Mouse (Mus musculus) forebrain, postnatal 0 days (tissue): ENCODE results near the gene Slc35f3. TPM values are rescaled to one million over a fixed set of nuclear protein-coding genes. Genes with fewer than 3 reads are reported as not detected.

ENCODE experiments used
- ATAC-seq: fragments of 200-750 bp; cut with Nextera tagmentation; 2 replicates; pipeline ENCODE4 v1.8.0; 2017; ENCODE audit warnings: mild to moderate bottlenecking, moderate library complexity
- DNase-seq: peaks from one replicate; pipeline ENCODE4 v3.0.0-alpha.2; 2015
- H3K27ac ChIP-seq: fragments of 300-500 bp; sonication (generic); 2 replicates; pipeline ENCODE4 v1.5.1; 2014; ENCODE audit warnings: low read depth, mild to moderate bottlenecking, antibody characterized with exemption, low read length, moderate library complexity, mixed read lengths
- H3K27me3 ChIP-seq: fragments of 300-500 bp; sonication (generic); 2 replicates; pipeline ENCODE4 v1.6.1; 2014; ENCODE audit warnings: mild to moderate bottlenecking, low read length, mixed read lengths; ENCODE audit not compliant: insufficient read depth
- H3K36me3 ChIP-seq: fragments of 300-500 bp; sonication (generic); 2 replicates; pipeline ENCODE4 v1.6.1; 2014; ENCODE audit warnings: mild to moderate bottlenecking, moderate library complexity; ENCODE audit not compliant: insufficient read depth
- H3K4me1 ChIP-seq: fragments of 300-500 bp; sonication (generic); 2 replicates; pipeline ENCODE4 v1.6.1; 2014; ENCODE audit warnings: antibody characterized with exemption; ENCODE audit not compliant: insufficient read depth
- H3K4me2 ChIP-seq: fragments of 300-500 bp; sonication (generic); 2 replicates; pipeline ENCODE4 v1.6.1; 2014; ENCODE audit warnings: low read depth, mild to moderate bottlenecking, moderate library complexity
- H3K4me3 ChIP-seq: fragments of 300-500 bp; sonication (generic); 2 replicates; pipeline ENCODE4 v1.5.1; 2014; ENCODE audit warnings: low read depth, low read length, mixed read lengths
- H3K9ac ChIP-seq: fragments of 300-500 bp; sonication (generic); 2 replicates; pipeline ENCODE4 v1.6.1; 2014; ENCODE audit warnings: mild to moderate bottlenecking
- H3K9me3 ChIP-seq: fragments of 300-500 bp; sonication (generic); 2 replicates; pipeline ENCODE4 v1.6.1; 2016; ENCODE audit warnings: low read length
- CTCF ChIP-seq: sonication (generic); IDR thresholded peaks from 2 replicates; pipeline ENCODE4 v1.5.1; 2016; ENCODE audit warnings: antibody characterized with exemption, control low read depth, low read depth
- WGBS: fragments of 180-500 bp; shearing (Covaris S2); extraction: QIAGEN DNeasy Blood & Tissue Kit; methylation state at CpG from one replicate; pipeline ENCODE4 v1.1.7; 2014; 5-methylcytosine and 5-hydroxymethylcytosine counted together
- polyA plus RNA-seq: library from polyadenylated mRNA; unstranded; fragments of >200 nt; fragmentation: Nextera tagmentation; extraction: Ambion mirVana; gene quantifications from 2 replicates; pipeline ENCODE4 v1.2.1, GENCODE M21; 2015
- total RNA-seq: library from RNA; depleted of rRNA; stranded (reverse); fragments of >200 nt; gene quantifications from 2 replicates; pipeline ENCODE4 v1.2.3, GENCODE M21; 2014

The Slc35f3 gene
- total and polyA plus RNA-seq, 2 experiments from 2014 or later = 2.1 to 3.1 TPM

DNA sequence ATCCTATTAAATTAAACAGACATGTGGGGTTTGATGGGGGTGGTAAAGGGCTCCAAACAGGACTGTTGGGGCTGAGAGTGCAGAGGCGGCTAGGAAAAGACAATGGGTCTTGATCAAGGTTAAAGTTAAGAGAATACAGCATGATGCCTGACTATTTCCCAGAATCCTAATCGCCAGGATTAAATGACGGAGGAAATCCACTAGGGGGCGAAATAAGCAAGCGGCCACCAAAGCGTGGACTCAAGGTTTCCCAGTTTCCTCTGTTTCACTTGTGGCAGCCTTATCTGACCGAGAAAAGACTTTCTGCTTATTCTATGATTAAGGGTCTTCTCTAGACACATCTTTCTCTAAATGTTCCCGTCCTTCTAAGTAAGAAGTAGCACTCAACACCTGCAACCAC is 31.2 kb upstream of the Slc35f3 start:
- Histone ChIP-seq H3K36me3 (no peaks in the 10 kb centered on the region), H3K4me3 (no peak overlapping the region), H3K4me1 (no peaks in the 10 kb centered on the region), H3K4me2 (no peak overlapping the region), H3K9me3 (no peaks in the 10 kb centered on the region), H3K27ac (no peak overlapping the region), H3K9ac (no peak overlapping the region), H3K27me3 (no peaks in the 10 kb centered on the region)
- ATAC-seq (no peak), DNase-seq (no peak)
- 39% methylated on average over 8 of the region's 8 CpGs for WGBS
- peak; percentile 67 for TF ChIP-seq CTCF

- no peaks in the 10 kb centered on the region for H3K9me3 ChIP-seq
- H3K4me1 ChIP-seq = no peaks in the 10 kb centered on the region
- ATAC-seq (no peak), DNase-seq (no peak)
- H3K4me2 ChIP-seq = no peak overlapping the region
- WGBS = 56% methylated on average over 6 of the region's 6 CpGs
- H3K36me3 ChIP-seq = no peaks in the 10 kb centered on the region
- no peak overlapping the region for H3K9ac ChIP-seq
- no peak overlapping the region for H3K4me3 ChIP-seq
- H3K27me3 ChIP-seq = no peaks in the 10 kb centered on the region
- no peak for TF ChIP-seq CTCF
- no peak overlapping the region for H3K27ac ChIP-seq
Measured at GRCm38 (mm10) chr8:126269733-126270132, 28.6 kb upstream of the Slc35f3 start.

GRCm38 (mm10) chr8:126272445-126272844 is 25.9 kb upstream of the Slc35f3 start:
- H3K27me3 ChIP-seq = no peaks in the 10 kb centered on the region
- DNase-seq (no peak), ATAC-seq (peak; percentile 25; the same call in 1 of the 2 replicates)
- H3K36me3 ChIP-seq = no peaks in the 10 kb centered on the region
- H3K4me2 ChIP-seq = no peak overlapping the region
- WGBS = 98% methylated on average over 2 of the region's 2 CpGs
- no peak for TF ChIP-seq CTCF
- H3K9me3 ChIP-seq = no peaks in the 10 kb centered on the region
- no peaks in the 10 kb centered on the region for H3K4me1 ChIP-seq
- H3K4me3 ChIP-seq = no peak overlapping the region
- H3K9ac ChIP-seq = no peak overlapping the region
- H3K27ac ChIP-seq = no peak overlapping the region

GRCm38 (mm10) chr8:126273066-126273465 is 25.3 kb upstream of the Slc35f3 start:
- H3K27me3 ChIP-seq = no peaks in the 10 kb centered on the region
- H3K27ac ChIP-seq = no peak overlapping the region
- H3K4me1 ChIP-seq = no peaks in the 10 kb centered on the region
- ATAC-seq (peak; percentile 56; the same call in 1 of the 2 replicates), DNase-seq (no peak)
- H3K9me3 ChIP-seq = no peaks in the 10 kb centered on the region
- H3K36me3 ChIP-seq = no peaks in the 10 kb centered on the region
- no peak overlapping the region for H3K4me2 ChIP-seq
- H3K4me3 ChIP-seq = no peak overlapping the region
- H3K9ac ChIP-seq = no peak overlapping the region
- no peak for TF ChIP-seq CTCF
- 46% methylated on average over 4 of the region's 4 CpGs for WGBS

DNA sequence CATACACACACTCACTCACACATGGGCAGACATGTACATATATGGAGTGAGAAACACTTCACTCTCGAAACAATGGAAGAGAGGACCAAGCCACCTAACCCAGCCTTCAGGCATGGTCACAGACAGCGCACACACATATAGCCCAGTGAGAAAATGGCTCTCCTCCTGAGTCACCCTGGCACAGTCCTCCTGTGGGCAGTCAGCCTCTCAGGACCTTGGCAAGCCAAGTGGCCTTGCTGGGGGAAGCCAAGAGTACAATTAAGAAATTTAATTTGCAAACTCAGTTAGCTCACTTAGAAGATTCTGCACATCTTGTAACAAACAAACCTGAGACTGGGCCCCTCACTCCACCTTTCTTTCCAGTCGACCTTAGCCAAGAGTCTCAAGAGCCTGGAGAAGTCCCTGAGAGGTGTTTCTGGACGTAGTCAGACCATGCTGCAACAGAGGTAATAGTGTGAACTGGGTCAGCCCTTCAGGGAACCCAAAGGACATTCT is 23.4 kb upstream of the Slc35f3 start:
- 78% methylated on average over 4 of the region's 4 CpGs for WGBS
- Histone ChIP-seq H3K27me3 (no peaks in the 10 kb centered on the region), H3K9ac (no peak overlapping the region), H3K9me3 (no peaks in the 10 kb centered on the region), H3K4me3 (no peak overlapping the region), H3K4me1 (no peaks in the 10 kb centered on the region), H3K36me3 (no peaks in the 10 kb centered on the region), H3K27ac (no peak overlapping the region), H3K4me2 (no peak overlapping the region)
- DNase-seq = no peak
- no peak for ATAC-seq
- TF ChIP-seq CTCF = no peak

DNA sequence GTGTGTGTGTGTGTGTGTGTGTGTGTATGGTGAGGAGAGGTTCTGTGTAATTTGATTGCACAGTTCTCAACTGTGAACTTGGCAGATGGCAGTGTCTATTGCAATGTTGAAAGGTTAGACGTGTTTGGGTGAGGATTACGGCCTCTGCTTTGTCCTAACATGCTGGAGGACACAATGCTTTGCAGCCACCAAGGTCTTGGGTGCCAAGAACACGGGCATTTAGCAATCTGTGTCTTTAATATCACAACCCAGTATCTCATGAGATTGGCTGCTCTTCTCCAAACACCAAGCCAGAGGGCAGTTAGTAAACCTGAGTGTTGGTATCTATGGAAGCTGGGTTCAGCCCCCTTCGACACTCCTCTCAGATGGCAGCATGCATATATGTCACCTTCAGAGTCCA is 22.5 kb upstream of the Slc35f3 start:
- H3K27ac ChIP-seq = no peak overlapping the region
- no peaks in the 10 kb centered on the region for H3K36me3 ChIP-seq
- H3K9ac ChIP-seq = no peak overlapping the region
- 68% methylated on average over 4 of the region's 4 CpGs for WGBS
- H3K27me3 ChIP-seq = no peaks in the 10 kb centered on the region
- no peaks in the 10 kb centered on the region for H3K9me3 ChIP-seq
- ATAC-seq (no peak), DNase-seq (no peak)
- no peak for TF ChIP-seq CTCF
- H3K4me2 ChIP-seq = no peak overlapping the region
- H3K4me1 ChIP-seq = no peaks in the 10 kb centered on the region
- H3K4me3 ChIP-seq = no peak overlapping the region

- H3K9me3 ChIP-seq = no peaks in the 10 kb centered on the region
- no peaks in the 10 kb centered on the region for H3K27me3 ChIP-seq
- H3K27ac ChIP-seq = no peak overlapping the region
- H3K36me3 ChIP-seq = no peaks in the 10 kb centered on the region
- no peak overlapping the region for H3K4me2 ChIP-seq
- WGBS = 82% methylated on average over 10 of the region's 10 CpGs
- no peak overlapping the region for H3K4me3 ChIP-seq
- no peak overlapping the region for H3K9ac ChIP-seq
- ATAC-seq (no peak), DNase-seq (no peak)
- no peaks in the 10 kb centered on the region for H3K4me1 ChIP-seq
- TF ChIP-seq CTCF = no peak
Measured at GRCm38 (mm10) chr8:126291951-126292350, 6.4 kb upstream of the Slc35f3 start.
